Mouse (Mus musculus): ENCODE measurements around the gene Swsap1. TPM values are rescaled to one million over a fixed set of nuclear protein-coding genes. Genes with fewer than 3 reads are reported as not detected.

The Swsap1 gene
- total RNA-seq (2022), result 10 to 100 TPM; 13.2 to 15.0 (median 14.8) TPM

DNA sequence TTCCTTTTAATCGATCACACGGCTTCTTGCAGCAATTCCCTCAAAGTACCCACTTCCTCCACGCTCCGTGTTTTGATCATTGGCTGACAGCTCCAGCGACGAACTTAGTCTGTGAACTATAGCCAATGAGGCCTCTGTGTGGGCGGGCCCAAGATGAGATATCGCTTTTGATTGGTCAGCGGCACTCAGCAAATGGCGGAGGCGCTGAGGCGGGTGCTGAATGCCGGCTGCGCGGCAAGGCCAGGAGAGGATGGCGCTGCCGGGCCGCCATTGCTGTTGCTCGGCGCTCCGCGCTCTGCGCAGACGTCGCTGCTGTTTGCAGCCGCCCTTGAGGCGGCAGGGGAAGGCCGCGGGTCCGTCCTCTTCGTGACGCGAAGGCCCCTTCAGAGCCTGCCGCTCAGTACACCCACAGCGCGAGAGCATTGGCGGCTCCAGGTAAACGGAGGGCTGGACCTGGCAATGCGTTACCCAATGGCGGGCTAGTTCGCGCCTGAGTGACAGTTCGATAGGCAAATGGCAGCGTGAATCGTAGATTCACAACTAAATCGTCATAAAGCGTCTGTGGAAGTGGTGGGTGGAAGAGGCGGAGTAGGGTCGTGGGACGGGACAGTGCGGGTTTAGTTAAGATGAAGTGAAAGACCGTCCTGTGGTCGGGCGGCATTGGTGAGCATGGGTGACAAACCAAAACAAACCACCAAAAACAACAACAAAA, at the start of gene Swsap1:
TSS of gene Swsap1 (plus strand) at position 186 of the 712 bp plus-strand sequence.
- DNase-seq (ENCODE audit: low spot score in 2 of 2), result peak; percentile 99 to 100

DNA sequence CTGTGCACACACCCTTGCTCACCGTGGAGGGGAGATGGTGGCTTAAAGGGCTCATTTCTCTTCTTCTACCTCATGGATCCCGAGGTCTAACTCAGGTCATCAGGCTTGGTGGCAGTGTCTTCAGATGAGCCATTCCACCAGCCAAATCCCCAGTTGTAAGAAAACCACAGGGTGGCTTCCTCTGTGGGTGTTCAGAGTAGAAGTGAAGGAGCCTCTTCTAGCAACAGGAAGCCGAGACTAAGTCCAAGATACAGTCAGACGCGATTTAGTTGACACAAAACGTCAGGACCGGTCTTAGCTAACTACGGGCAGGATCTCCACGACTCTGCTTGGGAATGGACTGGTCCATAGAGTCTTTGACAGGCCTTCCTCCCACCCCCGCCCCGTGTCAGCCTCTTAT, 47.3 kb upstream of the Swsap1 start:
- no peak for DNase-seq (ENCODE audit: low spot score in 2 of 2)

DNA sequence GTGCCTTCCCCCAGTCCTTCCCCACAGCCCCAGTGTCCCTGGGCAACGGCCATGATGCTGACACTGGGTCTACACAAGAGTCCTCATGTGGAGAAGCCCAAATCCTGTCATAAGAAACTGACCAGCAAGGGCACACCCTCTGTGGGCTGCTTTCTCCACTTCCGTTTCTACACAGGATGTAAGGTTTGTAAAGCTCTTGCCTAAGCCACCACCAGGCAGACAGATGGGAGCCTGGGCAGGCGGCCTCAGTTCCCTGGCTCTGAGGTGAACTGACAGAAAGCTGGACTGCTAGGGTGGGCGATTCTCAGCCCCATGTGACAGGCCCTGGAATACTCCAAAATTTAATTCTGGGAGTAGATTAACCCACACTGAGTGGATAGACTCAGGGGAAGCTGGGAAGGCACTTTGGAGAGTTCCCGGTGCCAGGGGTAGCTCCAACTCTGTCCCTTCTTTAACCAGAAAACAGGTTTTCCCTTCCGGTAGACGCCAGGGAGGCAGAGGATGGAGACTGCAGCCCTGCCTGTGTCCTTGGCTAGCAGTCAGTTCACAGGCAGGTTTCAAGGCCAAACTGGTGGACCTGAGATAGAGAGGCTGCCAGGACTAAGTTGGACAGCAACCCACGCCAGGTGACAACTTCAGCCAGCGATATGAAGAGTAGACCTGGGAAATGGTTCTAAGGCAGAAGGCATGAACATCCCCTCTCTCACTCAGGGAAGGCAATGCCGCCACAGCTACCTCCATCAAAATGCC, 45.9 kb upstream of the Swsap1 start:
- DNase-seq (ENCODE audit: low spot score in 2 of 2), result no peak

GRCm38 (mm10) chr9:21916851-21917492, 38.6 kb upstream of the Swsap1 start:
- DNase-seq (ENCODE audit: low spot score in 2 of 2), result no peak

DNA sequence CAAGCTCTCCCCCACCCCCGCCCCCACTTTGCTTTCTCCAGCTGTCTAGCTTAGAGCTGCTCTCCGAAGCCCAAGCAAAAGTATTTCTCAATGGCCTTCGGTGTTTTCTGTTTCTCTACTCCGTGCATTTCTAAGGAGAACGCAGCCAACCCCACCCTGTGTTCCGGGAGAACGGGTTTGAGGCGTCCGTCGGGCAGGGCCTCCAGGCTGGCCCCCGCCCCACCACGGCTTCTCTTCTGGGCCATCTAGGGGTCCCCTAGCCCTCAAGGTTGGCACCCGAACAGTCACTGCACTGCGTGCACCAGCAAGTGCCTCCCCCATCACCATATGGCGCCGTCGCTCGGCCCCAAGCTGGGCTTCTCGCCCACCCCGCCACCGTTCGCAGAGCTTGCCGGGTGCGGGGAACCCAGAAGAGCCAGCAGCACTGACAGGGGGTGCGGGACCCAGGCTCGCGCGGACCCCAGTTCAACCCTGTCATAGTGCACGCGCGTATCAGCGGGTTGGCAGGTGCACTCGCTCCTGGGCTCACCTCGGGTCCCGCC, 38.0 kb upstream of the Swsap1 start:
- DNase-seq (ENCODE audit: low spot score in 2 of 2), result peak; percentile 65 to 84

DNA sequence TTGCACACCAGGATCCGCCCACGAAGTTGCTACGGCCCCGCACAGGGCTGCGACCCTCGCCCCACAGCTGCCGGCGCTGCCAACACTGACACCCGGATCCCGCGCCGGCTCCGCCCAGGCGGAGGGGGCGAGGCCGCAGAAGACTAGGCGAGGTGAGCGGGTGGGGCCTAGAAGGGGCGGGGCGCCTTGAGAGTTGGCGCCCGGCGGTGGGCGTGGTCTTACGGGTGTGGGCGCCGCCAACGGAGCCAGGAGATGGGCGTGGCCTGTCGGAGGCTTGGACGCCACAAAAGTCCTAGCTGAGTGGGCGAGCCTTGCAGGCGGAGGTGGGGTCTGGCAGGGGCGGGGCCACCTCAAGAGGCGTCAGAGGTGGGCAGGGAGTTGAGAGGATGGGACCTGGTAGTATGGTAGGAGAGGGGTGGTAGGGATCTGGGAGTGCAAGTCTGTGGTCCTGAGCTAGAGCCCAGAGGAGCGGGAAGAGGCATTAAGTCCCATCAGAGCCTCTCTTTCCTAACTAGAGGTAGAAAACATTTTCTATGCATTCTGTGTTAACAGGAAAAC, 37.4 kb upstream of the Swsap1 start, which contains the start of gene Rab3d:
TSS of gene Rab3d (minus strand) at position 158 of the 558 bp plus-strand sequence.
- peak; percentile 78 to 92 for DNase-seq (ENCODE audit: low spot score in 2 of 2)

- no peak for DNase-seq (ENCODE audit: low spot score in 2 of 2)
Measured at GRCm38 (mm10) chr9:21918692-21919384, 36.7 kb upstream of the Swsap1 start.

DNA sequence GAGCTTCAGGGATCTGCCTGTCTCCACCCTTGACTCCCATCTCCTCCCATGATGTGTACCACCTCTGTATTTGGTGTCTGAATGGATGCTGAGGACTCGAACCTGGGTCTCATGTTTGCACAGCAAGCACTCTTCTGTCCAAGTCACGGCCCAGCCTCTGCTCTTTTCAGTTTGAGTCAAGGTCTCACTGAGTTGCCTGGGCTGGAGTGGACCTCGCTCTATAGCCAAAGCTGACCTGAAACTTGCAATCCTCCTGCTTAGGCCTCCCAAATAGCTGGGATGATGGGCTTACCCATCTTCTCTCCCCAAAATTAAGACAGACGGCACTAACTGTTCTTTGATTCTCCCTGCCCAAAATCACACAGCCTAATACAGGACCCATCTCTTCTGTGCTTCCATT, 32.5 kb upstream of the Swsap1 start:
- DNase-seq (ENCODE audit: low spot score in 2 of 2), result no peak

GRCm38 (mm10) chr9:21923490-21924098, 32.0 kb upstream of the Swsap1 start:
- no peak for DNase-seq (ENCODE audit: low spot score in 2 of 2)

GRCm38 (mm10) chr9:21924099-21924493, 31.5 kb upstream of the Swsap1 start:
- no peak for DNase-seq (ENCODE audit: low spot score in 2 of 2)

GRCm38 (mm10) chr9:21925034-21925433, 30.5 kb upstream of the Swsap1 start:
- no peak for DNase-seq (ENCODE audit: low spot score in 2 of 2)

GRCm38 (mm10) chr9:21925506-21925905, 30.0 kb upstream of the Swsap1 start:
- DNase-seq (ENCODE audit: low spot score in 2 of 2), result no peak

GRCm38 (mm10) chr9:21926155-21926554, 29.4 kb upstream of the Swsap1 start:
- no peak for DNase-seq (ENCODE audit: low spot score in 2 of 2)

- no peak for DNase-seq (ENCODE audit: low spot score in 2 of 2)
Measured at GRCm38 (mm10) chr9:21926784-21927183, 28.8 kb upstream of the Swsap1 start.

- peak; percentile 85 to 97 for DNase-seq (ENCODE audit: low spot score in 2 of 2)
Measured at GRCm38 (mm10) chr9:21927208-21927753, 28.3 kb upstream of the Swsap1 start, which contains the start of the genes Ccdc159 and Tmem205. TSS of gene Ccdc159 (plus strand) at chr9:21927471. TSS of gene Tmem205 (minus strand) at chr9:21927556.

GRCm38 (mm10) chr9:21929208-21929607, 26.3 kb upstream of the Swsap1 start:
- DNase-seq (ENCODE audit: low spot score in 2 of 2), result no peak

DNA sequence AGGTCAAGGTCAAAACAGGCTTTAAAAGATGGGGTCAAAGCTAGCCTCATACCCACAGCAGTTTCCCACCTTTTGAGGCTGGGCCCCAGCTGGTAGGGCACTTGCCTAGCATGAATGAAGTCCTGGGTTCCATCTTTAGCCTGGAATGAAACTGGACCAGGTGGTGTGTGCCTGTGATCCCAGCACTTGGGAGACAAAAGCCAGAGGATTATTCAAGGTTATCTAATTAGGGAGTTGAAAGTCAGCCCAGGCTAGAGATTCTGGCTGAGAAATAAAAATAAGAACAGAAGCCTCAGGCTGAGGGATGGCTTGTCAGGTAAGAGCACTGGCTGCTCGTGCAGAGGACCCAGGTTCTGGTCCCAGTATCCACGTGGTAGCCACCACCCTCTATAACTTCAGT, 23.5 kb upstream of the Swsap1 start:
- DNase-seq (ENCODE audit: low spot score in 2 of 2), result no peak

DNA sequence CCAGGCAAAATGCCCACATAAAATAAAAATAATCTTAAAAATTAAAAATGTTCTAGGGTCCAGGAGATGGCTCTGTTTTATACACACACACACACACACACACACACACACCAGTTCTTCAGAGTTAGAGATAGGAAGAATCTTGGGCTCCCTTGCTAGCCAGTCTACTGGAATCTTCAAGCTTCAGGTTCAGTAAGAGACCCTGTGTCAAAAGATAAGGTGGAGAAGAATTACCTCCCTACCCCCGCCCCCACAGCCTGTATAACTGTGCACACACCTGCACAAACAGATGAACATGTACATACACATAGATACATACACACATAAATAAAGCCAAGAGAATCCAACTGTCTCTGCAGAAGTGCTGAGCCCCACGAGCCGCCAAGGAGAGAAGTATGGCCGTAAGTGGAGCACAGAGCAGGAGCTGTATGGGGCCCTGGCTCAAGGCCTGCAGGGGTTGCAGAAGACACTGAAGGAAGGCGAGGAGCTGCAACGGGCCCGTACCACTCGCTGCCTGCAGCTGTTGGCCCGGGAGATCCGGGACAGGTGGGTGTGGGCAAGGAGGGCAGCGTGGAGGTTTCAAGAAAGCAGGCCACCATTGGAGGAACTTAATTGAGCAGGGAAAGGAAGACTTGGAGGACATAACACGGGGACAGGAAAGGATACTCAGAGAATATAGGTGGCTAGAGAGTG, 23.0 kb upstream of the Swsap1 start:
- no peak for DNase-seq (ENCODE audit: low spot score in 2 of 2)

DNA sequence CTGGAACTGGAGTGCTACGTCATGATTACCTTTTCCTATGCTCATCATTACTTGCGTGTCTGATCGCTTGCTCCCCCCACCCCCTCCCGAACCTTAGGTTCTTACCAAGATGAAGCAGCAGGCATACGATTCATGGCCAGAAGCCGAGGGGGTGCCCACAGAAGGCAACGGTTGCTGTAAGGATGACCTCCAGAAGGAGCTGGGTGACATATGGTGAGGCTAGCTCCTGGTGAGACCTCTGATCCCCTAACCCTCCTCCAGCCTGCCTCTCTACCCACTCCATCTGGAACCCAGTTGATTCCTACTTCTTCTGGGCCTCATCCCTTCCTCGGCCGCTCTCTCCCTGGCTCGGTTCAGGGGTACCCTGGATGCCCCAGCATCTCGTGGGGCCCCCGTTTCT, 21.5 kb upstream of the Swsap1 start:
- no peak for DNase-seq (ENCODE audit: low spot score in 2 of 2)

All from left cerebral cortex, adult 8-10 months (tissue).